Mouse (Mus musculus) macrophage (primary cell): ENCODE data around the gene Lrmda. TPM values are rescaled to one million over a fixed set of nuclear protein-coding genes. Genes with fewer than 3 reads are reported as not detected.

ENCODE experiments used
- H3K27ac ChIP-seq: fragments of 350-480 bp; formaldehyde crosslinking; 2 replicates; pipeline ENCODE4 v1.9.0; 2021
- H3K36me3 ChIP-seq: fragments of 350-480 bp; formaldehyde crosslinking; 2 replicates; pipeline ENCODE4 v1.9.0; 2021; ENCODE audit errors: inconsistent target
- H3K4me3 ChIP-seq: fragments of 350-480 bp; formaldehyde crosslinking; 2 replicates; pipeline ENCODE4 v1.9.0; 2021; ENCODE audit errors: inconsistent target
- H3K79me2 ChIP-seq: fragments of 350-480 bp; formaldehyde crosslinking; 2 replicates; pipeline ENCODE4 v1.9.0; 2021; ENCODE audit errors: inconsistent target
- WGBS: methylation state at CpG from one replicate; pipeline ENCODE4 v1.1.7; 2026; ENCODE audit warnings: inconsistent platforms; ENCODE audit not compliant: missing documents; 5-methylcytosine and 5-hydroxymethylcytosine counted together
- polyA plus RNA-seq: library from polyadenylated mRNA; stranded (reverse); fragments of 250-400 nt; gene quantifications from 3 replicates; pipeline ENCODE4 v1.2.4, GENCODE M21; 2018; ENCODE audit warnings: inconsistent platforms

Gene Lrmda
- polyA plus RNA-seq, 1 experiment from 2014 or later = 18.1 TPM

DNA sequence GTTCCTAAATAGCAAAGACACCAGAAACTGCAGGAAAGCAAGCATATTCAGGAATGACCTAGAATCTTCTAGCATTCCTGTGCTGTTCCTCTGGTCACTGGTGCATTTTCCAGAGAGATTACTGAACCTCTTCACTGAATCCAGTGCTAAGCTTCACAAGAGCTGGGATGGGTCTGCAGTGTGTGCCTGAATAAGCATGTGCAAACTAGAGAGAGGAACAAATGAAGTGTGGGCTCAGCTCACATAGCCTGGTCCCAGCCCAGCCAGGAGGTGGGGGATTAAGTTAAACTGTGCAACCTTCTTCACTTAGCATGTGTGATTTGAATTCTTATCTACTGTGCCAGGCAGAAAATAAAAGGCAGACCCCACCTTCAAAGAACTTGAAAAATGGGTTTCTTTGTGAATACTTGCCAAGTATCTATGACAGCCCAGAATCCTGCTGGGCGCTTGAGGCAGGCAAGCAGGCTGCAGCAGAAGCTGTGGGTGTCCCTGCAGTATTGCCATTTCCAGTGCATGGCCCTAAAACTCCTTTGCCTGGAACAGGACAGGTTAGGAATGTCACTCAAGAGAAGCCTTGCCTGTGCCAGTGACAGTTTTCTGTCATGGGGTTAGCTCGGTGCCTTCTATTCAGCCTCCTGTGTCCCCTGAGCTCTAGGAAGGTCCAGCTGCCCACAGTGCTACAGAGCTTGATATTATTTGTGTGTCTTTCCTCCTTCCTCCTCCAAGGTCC, 426.5 kb downstream of the Lrmda start:
- Histone ChIP-seq H3K4me3 (no peak overlapping the region), H3K36me3 (no peaks in the 10 kb centered on the region), H3K27ac (no peak overlapping the region), H3K79me2 (no peaks in the 10 kb centered on the region)
- WGBS = 87% methylated on average over 2 of the region's 2 CpGs

DNA sequence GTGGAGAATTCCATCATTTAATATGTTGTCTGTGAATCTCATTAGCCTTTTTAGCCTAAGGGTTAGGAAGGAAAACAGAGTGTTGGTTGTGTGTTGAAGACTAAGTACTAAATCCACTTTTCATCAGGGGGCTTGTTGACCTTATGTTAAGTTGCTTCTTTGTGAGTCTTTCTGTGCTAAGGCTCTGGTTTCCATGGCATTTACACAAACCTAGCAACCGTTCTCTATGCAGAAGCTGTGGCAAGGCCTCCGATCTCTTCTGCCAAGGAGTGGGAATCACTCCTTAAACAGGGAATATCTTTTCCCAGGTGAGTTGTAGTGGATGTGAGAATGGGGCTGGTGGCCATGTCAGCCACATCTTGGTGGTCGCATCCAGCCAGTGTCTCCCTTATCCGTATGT, 432.1 kb downstream of the Lrmda start:
- H3K27ac ChIP-seq = no peak overlapping the region

DNA sequence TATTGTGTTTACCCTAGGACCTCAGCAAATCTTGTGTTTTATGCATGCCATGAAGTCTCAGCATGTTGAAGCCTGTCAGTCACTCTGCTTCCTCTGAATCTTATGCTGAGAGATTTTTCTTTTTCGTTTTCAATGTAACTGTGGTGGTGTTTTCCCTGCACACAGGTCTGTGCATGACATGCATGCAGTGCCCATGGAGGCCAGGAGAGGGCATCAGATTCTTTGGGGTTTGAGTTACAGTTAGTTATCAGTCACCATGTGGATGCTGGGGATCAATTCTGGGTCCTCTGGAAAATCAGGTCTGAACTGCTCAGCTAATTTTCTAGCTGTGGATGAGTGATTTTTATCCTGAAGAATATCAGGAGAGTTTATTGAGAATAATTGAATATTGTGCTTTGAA, 444.8 kb downstream of the Lrmda start:
- Histone ChIP-seq H3K27ac (no peak overlapping the region), H3K4me3 (no peak overlapping the region), H3K36me3 (no peaks in the 10 kb centered on the region), H3K79me2 (no peaks in the 10 kb centered on the region)
- 78% methylated on average over 1 of the region's 1 CpGs for WGBS

More for the DNA sequence above, 432.1 kb downstream of the Lrmda start:
- Histone ChIP-seq H3K4me3 (no peak overlapping the region), H3K36me3 (no peaks in the 10 kb centered on the region), H3K79me2 (no peaks in the 10 kb centered on the region)
- WGBS = 98% methylated on average over 4 of the region's 4 CpGs

DNA sequence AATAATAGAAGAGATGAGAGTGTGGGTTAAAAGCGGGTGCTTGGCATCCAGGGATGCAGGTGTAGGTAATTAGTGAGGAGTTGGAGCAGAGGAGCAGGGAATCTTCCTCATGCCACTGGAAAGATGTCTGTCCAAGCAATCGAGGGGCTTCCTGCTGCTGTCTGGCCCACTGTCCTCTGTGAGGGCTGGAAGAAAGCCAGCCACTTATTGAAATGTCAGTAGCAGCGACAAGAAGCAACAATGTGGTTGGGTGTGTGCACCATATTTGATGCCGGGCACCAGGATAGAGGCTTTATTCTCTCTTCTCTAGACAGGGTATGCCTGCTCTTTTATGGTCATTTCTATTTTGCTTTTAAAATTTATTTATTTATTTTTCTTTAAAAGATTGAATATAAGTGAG, 451.5 kb downstream of the Lrmda start:
- H3K27ac ChIP-seq = no peak overlapping the region
- H3K4me3 ChIP-seq = no peak overlapping the region
- 80% methylated on average over 4 of the region's 4 CpGs for WGBS
- no peaks in the 10 kb centered on the region for H3K79me2 ChIP-seq
- no peaks in the 10 kb centered on the region for H3K36me3 ChIP-seq

DNA sequence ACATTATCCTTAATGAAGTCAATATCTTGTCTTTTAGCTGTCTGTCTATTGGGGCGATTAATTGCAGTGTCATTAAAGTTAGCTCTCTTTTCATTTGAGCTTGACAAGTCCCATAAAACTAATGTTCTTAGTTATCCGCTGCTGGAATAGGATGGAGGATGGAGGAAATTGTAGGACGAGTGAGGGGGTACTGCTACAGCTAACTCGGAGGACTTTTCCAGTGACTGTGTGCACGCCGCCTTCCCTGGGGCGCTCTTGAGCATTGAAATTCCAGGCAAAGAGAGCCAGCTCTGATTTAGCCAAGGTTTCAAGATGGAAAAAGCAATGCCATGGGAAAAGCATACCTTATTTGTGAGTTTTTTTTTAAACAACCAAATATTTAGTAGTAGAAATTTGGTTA, 453.9 kb downstream of the Lrmda start:
- H3K27ac ChIP-seq = no peak overlapping the region
- 96% methylated on average over 7 of the region's 7 CpGs for WGBS
- no peaks in the 10 kb centered on the region for H3K36me3 ChIP-seq
- no peak overlapping the region for H3K4me3 ChIP-seq
- H3K79me2 ChIP-seq = no peaks in the 10 kb centered on the region

DNA sequence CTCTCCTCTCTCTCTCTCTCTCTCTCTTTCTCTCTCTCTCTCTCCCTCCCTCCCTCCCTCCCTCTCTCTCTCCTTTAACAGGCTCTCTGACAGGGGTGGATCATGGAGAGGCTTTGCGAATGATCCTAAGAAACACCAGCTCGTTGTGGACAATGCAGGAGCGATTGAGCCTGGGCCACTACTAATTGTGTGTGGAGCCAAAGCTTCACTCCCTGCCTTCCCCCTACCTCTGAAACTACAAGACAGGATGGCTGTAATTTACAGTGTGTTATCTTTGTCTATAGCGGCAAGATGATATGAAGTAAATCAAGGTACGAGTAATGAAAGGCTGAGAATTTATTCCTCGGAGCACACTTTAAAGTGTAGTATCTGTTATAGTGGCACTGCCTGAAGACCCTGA, 454.5 kb downstream of the Lrmda start:
- Histone ChIP-seq H3K27ac (no peak overlapping the region), H3K4me3 (no peak overlapping the region), H3K36me3 (no peaks in the 10 kb centered on the region), H3K79me2 (no peaks in the 10 kb centered on the region)
- WGBS = 100% methylated on average over 6 of the region's 6 CpGs

DNA sequence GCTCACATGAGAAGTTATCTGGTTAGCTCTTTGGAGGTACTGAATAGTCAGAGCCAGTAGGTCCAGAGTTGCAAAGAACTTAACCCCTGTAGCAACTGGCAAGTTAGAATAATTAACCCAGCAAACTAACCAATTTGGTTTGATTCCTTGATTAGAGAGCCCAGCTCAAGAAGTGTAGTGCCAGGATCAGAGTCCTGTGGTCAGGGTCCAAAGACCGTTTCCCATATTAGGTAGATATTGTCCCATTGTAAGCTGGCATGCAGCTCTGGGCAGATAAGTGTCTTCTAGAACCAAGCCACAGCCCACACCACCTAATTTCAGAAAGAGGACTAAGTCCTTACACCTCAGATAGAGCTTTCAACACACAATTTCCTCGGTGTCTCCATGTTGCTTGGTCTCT, 473.8 kb downstream of the Lrmda start:
- no peaks in the 10 kb centered on the region for H3K79me2 ChIP-seq
- 94% methylated on average over 2 of the region's 2 CpGs for WGBS
- H3K36me3 ChIP-seq = no peaks in the 10 kb centered on the region
- H3K4me3 ChIP-seq = no peak overlapping the region
- no peak overlapping the region for H3K27ac ChIP-seq

DNA sequence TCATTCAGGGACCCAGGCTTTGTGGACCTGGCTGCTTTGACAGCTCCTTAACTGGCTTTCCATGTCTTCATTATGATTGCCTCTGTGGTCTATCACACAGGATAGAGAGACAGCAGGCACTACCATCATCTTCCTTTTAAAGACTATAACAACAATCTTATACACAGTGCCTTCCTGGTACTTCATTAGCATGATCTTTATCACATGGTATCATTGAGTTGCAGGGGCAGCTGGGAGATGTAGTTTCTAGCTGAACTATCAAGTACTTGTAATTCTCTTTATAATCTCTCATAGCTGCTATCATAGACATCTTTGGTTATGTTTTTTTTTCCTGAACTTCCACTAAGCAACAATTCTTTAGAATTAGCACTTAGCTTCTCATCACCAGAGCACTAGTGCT, 474.8 kb downstream of the Lrmda start:
- no peaks in the 10 kb centered on the region for H3K36me3 ChIP-seq
- H3K79me2 ChIP-seq = no peaks in the 10 kb centered on the region
- no peak overlapping the region for H3K27ac ChIP-seq
- no peak overlapping the region for H3K4me3 ChIP-seq

DNA sequence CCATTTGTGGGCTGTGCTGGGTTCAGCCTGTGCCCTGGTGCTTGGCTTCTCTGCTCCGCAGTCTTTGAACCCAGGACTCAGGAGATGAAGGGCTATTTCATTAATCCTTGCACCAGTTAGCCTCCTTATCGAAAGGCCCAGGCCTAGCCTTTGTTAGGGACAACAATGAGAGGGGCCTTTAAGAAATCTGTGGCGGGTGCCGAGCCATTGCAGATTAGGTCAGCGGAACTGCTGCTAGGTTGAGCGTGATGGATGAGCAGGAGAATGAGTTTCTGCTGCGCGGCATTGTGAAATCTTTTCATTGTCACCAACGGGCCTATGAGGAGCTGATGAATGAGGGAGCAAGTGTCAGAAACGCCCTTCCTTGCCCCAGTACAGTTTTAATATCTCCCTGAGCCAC, 475.4 kb downstream of the Lrmda start:
- Histone ChIP-seq H3K27ac (no peak overlapping the region), H3K4me3 (no peak overlapping the region), H3K79me2 (no peaks in the 10 kb centered on the region), H3K36me3 (no peaks in the 10 kb centered on the region)
- 89% methylated on average over 9 of the region's 10 CpGs for WGBS

DNA sequence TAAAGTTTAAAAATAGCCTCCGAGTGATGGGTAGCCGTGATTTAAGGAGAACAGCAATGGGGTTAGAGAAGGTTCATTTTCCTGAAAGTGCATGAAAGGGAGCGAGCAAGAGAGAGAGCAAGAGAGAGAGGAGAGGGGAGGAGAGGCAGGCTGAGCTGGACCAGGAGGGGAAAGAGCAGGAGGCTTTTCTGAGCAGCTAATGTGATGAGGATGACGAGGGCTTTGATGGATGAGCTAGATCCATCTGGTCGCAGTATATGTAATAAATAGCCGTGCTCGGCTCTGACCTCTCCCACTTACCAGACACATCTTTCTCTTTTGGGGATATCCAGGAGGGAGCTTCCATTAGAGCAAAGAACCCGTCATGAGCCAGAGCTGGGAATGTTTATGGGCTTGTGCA, 475.8 kb downstream of the Lrmda start:
- H3K4me3 ChIP-seq = no peak overlapping the region
- no peaks in the 10 kb centered on the region for H3K79me2 ChIP-seq
- no peak overlapping the region for H3K27ac ChIP-seq
- 96% methylated on average over 8 of the region's 8 CpGs for WGBS
- H3K36me3 ChIP-seq = no peaks in the 10 kb centered on the region

DNA sequence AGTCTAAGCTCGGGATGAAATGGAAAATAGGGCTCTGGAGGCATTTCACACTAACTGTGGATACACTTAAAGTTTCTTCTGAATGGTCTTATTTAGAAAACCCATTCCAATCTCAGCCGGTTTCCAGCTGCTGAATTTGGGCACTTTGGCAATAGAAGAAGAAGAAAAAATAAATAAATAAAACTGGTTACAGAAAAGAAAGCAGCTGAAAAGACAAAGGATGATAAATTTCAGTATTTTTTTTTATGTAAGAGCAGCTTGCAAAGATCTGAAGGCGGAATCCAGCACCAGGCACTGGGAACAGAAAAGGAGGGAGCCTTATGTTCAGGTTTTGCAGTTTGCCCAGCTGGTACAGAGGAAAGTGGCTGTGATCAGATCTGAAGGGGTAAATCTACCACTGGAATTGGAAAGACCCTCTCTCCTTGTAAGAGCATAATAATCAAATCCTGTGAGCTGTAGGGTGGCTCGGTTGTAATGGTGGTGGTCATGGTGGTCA, 478.2 kb downstream of the Lrmda start:
- no peak overlapping the region for H3K27ac ChIP-seq
- H3K4me3 ChIP-seq = no peak overlapping the region
- H3K36me3 ChIP-seq = no peaks in the 10 kb centered on the region
- no peaks in the 10 kb centered on the region for H3K79me2 ChIP-seq
- WGBS = 96% methylated on average over 4 of the region's 4 CpGs

DNA sequence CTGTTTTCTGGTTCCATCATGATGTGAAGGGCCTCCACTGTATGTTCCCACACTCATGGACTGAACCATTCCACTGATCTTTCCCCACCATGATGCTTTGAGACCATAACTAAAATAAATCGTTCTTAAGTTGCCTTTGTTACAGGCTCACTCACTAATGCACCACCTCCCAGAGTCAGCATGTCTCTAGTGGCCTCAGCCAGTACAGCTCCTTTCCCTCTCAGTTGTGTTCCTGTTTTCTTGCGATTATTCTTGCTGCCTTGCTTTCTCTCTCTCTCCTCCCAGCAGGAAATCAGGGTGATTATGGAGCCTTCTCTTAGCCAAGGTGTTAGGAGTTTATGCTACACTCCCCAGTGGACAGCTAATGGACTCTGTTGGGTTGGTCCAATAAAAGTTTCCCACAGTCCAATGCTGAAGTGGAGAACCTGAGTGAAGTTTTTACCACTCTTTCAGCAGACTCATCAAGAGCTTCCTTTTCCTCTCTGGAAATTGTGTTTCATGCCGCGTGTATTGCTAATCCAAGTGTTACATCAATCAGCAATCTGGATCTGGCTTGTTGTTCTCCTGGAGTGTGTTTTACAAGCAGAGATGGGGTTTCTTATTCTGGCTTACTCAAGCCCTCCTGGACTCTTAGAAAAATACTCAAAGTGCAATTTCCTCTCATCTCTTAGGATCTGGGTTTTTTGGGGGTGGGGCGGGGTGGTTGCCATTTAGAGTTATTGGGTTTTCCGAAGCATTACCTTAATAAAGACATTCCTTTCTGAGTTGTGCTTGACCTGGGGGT, 490.4 kb downstream of the Lrmda start:
- H3K4me3 ChIP-seq = no peak overlapping the region
- H3K27ac ChIP-seq = no peak overlapping the region
- H3K36me3 ChIP-seq = no peaks in the 10 kb centered on the region
- H3K79me2 ChIP-seq = no peaks in the 10 kb centered on the region
- 71% methylated on average over 6 of the region's 6 CpGs for WGBS

DNA sequence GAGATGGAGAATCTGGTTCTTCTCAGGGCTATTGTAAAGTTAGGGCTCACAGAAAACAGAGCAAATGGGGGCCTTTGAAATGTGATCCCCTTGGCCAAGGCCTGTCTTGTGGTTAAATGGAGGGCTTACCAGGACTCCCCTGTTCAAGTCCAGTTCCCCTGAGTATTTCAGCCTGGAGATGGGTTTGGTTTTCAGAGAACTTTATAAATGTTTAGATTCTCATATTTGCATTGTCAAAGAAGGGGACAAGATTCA, 490.9 kb downstream of the Lrmda start:
- Histone ChIP-seq H3K27ac (no peak overlapping the region), H3K4me3 (no peak overlapping the region), H3K79me2 (no peaks in the 10 kb centered on the region), H3K36me3 (no peaks in the 10 kb centered on the region)

DNA sequence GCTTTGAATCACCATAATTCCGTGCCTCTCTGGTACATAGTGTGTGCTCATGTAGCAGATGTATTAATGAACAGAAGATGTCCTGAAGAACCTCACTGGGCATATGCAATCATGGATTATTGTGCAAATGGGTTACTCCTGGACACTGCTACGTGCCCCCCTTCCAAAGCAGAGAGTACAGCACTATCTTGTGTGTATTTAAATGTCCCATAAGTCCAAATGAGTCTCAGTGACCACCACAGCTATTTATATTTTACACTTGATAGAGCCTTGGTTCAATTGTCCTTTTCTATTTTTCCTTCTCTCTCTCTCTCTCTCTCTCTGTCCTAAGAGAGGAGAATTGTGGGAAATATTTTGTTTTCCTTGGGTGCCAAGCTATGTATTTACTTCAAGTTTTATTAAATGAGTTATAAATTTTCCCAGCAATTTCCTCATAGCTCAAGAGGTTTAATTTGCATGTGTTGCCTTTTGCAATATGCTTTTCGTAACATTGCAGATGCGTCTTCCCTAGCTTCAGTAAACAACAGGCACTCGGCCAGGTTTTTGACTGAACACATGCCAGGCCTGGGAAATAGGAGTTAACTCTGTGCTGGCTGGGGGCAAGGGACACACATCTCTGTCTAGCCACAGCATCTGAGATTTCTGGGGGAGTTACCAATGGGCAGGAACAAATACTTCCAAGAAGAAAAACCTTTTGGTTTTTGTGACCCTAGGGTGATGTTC, 495.0 kb downstream of the Lrmda start:
- Histone ChIP-seq H3K4me3 (no peak overlapping the region), H3K79me2 (no peaks in the 10 kb centered on the region)
- WGBS = 78% methylated on average over 5 of the region's 5 CpGs

DNA sequence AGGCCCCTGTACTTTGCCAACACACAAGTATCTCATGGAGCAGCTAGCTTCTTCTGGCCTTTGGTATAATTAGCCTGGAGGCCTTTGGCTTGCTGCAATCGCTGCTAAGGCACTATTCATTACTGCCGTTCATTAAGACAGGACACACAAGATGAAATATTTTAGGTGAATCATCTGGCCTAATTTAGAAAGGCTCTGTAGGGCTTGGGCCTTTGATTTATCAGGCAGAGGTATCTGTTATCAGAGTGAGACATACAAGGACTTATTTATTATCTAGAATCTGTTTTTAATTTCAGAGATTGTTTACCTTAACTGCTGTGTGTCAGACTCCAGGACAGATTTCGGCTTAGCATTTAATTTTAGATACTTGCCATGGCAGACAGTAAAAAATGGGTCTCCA, 511.2 kb downstream of the Lrmda start:
- no peak overlapping the region for H3K27ac ChIP-seq
- WGBS = 91% methylated on average over 3 of the region's 3 CpGs
- H3K4me3 ChIP-seq = no peak overlapping the region
- H3K36me3 ChIP-seq = no peaks in the 10 kb centered on the region
- no peaks in the 10 kb centered on the region for H3K79me2 ChIP-seq

More for the DNA sequence above, 495.0 kb downstream of the Lrmda start:
- Histone ChIP-seq H3K36me3 (no peaks in the 10 kb centered on the region), H3K27ac (no peak overlapping the region)
